Mouse (Mus musculus): Measurements from ENCODE around the gene Lsm2. TPM values are rescaled to one million over a fixed set of nuclear protein-coding genes. Genes with fewer than 3 reads are reported as not detected.
"Not testable (repeated sequence)": the region's sequence is repeated elsewhere in the genome, so short reads cannot be mapped to it uniquely, and the experiment has no call there.

Gene Lsm2
- polyA plus RNA-seq, 1 experiment, result 579 TPM

DNA sequence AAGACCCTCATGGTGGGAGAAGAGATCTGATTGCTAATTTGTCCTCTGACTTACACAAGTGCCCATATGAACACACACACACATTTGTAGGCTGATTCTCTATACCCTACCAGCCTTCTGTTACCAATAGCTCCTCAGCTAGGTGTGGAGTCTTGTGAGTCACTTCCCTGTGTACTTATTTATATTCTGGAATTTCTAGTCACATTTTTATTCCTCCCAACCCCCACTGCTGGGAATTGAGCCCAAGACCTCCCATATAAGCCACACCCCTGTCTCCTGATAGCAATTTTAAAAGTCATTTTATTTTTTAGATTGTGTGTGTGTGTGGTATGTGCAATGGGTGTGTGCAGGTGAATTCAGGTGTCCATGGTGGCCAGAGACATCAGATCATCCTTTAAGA is 37.3 kb upstream of the Lsm2 start:
- Histone ChIP-seq H3K4me3 (ENCODE audit: control insufficient read depth, low read depth, low read length) (no peak overlapping the region), H3K27ac (ENCODE audit: control insufficient read depth, insufficient read depth, low read depth, low read length) (no peak overlapping the region), H3K27me3 (ENCODE audit: control insufficient read depth, insufficient read depth, low read length) (no peaks in the 10 kb centered on the region), H3K36me3 (ENCODE audit: control insufficient read depth, insufficient read depth, low read length) (no peaks in the 10 kb centered on the region), H3K4me1 (ENCODE audit: control insufficient read depth, insufficient read depth, low read length) (peaks cover 13% of the 10 kb centered on the region)
- TF ChIP-seq CTCF (IDR thresholded peaks at IDR 0.05; ENCODE audit: control insufficient read depth, insufficient read depth, insufficient replicate concordance, low read depth, low read length) (no peak), POLR2A (IDR thresholded peaks at IDR 0.05; ENCODE audit: control insufficient read depth, low read depth, low read length) (no peak)

- H3K27me3 ChIP-seq (ENCODE audit: control insufficient read depth, insufficient read depth, low read length), result no peaks in the 10 kb centered on the region
- peaks cover 3% of the 10 kb centered on the region for H3K4me1 ChIP-seq (ENCODE audit: control insufficient read depth, insufficient read depth, low read length)
- no peak for TF ChIP-seq CTCF (IDR thresholded peaks at IDR 0.05; ENCODE audit: control insufficient read depth, insufficient read depth, insufficient replicate concordance, low read depth, low read length)
- no peak for TF ChIP-seq POLR2A (IDR thresholded peaks at IDR 0.05; ENCODE audit: control insufficient read depth, low read depth, low read length)
- no peak overlapping the region for H3K27ac ChIP-seq (ENCODE audit: control insufficient read depth, insufficient read depth, low read depth, low read length)
- no peak overlapping the region for H3K4me3 ChIP-seq (ENCODE audit: control insufficient read depth, low read depth, low read length)
- no peaks in the 10 kb centered on the region for H3K36me3 ChIP-seq (ENCODE audit: control insufficient read depth, insufficient read depth, low read length)
Measured at GRCm38 (mm10) chr17:34946486-34947140, 35.0 kb upstream of the Lsm2 start.

DNA sequence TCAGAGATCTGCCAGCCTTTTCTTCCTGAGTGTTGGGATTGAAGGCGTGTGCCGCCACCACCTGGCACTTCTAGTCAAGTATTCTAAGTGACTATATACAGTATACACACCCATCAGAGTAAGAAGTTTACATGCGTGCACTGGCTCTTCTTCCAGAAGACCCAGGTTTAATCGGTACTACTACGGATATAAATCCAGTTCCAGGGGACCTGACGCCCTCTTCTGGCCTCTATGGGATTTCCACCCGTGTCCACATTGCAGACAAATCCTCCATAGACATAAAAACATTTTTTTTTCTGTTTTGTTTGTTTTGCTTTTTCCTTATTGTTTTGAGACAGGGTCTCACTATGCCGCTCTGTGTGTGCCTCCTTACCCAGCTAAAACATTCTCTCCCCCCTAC is 34.1 kb upstream of the Lsm2 start:
- TF ChIP-seq POLR2A (IDR thresholded peaks at IDR 0.05; ENCODE audit: control insufficient read depth, low read depth, low read length) (no peak), CTCF (IDR thresholded peaks at IDR 0.05; ENCODE audit: control insufficient read depth, insufficient read depth, insufficient replicate concordance, low read depth, low read length) (no peak)
- H3K27me3 ChIP-seq (ENCODE audit: control insufficient read depth, insufficient read depth, low read length), result no peaks in the 10 kb centered on the region
- no peaks in the 10 kb centered on the region for H3K36me3 ChIP-seq (ENCODE audit: control insufficient read depth, insufficient read depth, low read length)
- no peak overlapping the region for H3K27ac ChIP-seq (ENCODE audit: control insufficient read depth, insufficient read depth, low read depth, low read length)
- peaks cover 4% of the 10 kb centered on the region; the same call in 1 of the 2 replicates for H3K4me1 ChIP-seq (ENCODE audit: control insufficient read depth, insufficient read depth, low read length)
- no peak overlapping the region for H3K4me3 ChIP-seq (ENCODE audit: control insufficient read depth, low read depth, low read length)

GRCm38 (mm10) chr17:34948721-34949552 is 32.7 kb upstream of the Lsm2 start:
- not testable (repeated sequence) for H3K4me3 ChIP-seq (ENCODE audit: control insufficient read depth, low read depth, low read length); H3K4me1 ChIP-seq (ENCODE audit: control insufficient read depth, insufficient read depth, low read length); H3K27ac ChIP-seq (ENCODE audit: control insufficient read depth, insufficient read depth, low read depth, low read length); H3K36me3 ChIP-seq (ENCODE audit: control insufficient read depth, insufficient read depth, low read length); H3K27me3 ChIP-seq (ENCODE audit: control insufficient read depth, insufficient read depth, low read length)

DNA sequence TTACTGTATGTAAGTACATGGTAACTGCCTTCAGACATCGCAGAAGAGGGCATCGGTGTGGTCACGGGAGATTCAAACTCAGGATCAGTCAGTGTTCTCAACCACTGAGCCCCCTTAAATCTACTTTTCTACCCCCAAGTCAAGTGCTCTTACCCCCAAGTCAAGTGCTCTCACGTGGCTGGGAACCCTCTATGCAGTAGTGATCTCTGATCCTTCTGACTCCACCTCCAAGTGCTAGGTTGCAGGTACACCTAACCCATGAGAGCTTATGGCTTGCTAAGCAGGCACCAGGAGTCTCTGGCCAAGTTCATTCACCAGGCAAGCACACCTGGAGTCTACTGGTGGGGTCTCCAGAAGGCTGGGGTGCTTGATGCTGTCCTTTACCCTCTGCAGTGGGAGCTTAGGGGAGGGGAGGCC is 32.1 kb upstream of the Lsm2 start:
- Histone ChIP-seq H3K4me3 (ENCODE audit: control insufficient read depth, low read depth, low read length) (no peak overlapping the region), H3K36me3 (ENCODE audit: control insufficient read depth, insufficient read depth, low read length) (no peaks in the 10 kb centered on the region), H3K27me3 (ENCODE audit: control insufficient read depth, insufficient read depth, low read length) (no peaks in the 10 kb centered on the region), H3K27ac (ENCODE audit: control insufficient read depth, insufficient read depth, low read depth, low read length) (no peak overlapping the region), H3K4me1 (ENCODE audit: control insufficient read depth, insufficient read depth, low read length) (peaks cover 4% of the 10 kb centered on the region; the same call in 1 of the 2 replicates)
- no peak for TF ChIP-seq POLR2A (IDR thresholded peaks at IDR 0.05; ENCODE audit: control insufficient read depth, low read depth, low read length)
- no peak for TF ChIP-seq CTCF (IDR thresholded peaks at IDR 0.05; ENCODE audit: control insufficient read depth, insufficient read depth, insufficient replicate concordance, low read depth, low read length)

- TF ChIP-seq POLR2A (IDR thresholded peaks at IDR 0.05; ENCODE audit: control insufficient read depth, low read depth, low read length) (no peak), CTCF (IDR thresholded peaks at IDR 0.05; ENCODE audit: control insufficient read depth, insufficient read depth, insufficient replicate concordance, low read depth, low read length) (no peak)
- Histone ChIP-seq H3K27ac (ENCODE audit: control insufficient read depth, insufficient read depth, low read depth, low read length) (no peak overlapping the region), H3K4me3 (ENCODE audit: control insufficient read depth, low read depth, low read length) (no peak overlapping the region), H3K27me3 (ENCODE audit: control insufficient read depth, insufficient read depth, low read length) (no peaks in the 10 kb centered on the region), H3K36me3 (ENCODE audit: control insufficient read depth, insufficient read depth, low read length) (no peaks in the 10 kb centered on the region), H3K4me1 (ENCODE audit: control insufficient read depth, insufficient read depth, low read length) (peaks cover 4% of the 10 kb centered on the region; the same call in 1 of the 2 replicates)
Measured at GRCm38 (mm10) chr17:34950514-34951455, 30.9 kb upstream of the Lsm2 start.

Data from testis, adult 2 months (tissue).